Mouse (Mus musculus) lung, postnatal 4 days (tissue): ENCODE results near the gene Ube2j2.

ENCODE experiments used
- DNase-seq, 2 experiments: peaks; one replicate each; pipeline ENCODE4 v3.0.0; 2021

Gene Ube2j2

DNA sequence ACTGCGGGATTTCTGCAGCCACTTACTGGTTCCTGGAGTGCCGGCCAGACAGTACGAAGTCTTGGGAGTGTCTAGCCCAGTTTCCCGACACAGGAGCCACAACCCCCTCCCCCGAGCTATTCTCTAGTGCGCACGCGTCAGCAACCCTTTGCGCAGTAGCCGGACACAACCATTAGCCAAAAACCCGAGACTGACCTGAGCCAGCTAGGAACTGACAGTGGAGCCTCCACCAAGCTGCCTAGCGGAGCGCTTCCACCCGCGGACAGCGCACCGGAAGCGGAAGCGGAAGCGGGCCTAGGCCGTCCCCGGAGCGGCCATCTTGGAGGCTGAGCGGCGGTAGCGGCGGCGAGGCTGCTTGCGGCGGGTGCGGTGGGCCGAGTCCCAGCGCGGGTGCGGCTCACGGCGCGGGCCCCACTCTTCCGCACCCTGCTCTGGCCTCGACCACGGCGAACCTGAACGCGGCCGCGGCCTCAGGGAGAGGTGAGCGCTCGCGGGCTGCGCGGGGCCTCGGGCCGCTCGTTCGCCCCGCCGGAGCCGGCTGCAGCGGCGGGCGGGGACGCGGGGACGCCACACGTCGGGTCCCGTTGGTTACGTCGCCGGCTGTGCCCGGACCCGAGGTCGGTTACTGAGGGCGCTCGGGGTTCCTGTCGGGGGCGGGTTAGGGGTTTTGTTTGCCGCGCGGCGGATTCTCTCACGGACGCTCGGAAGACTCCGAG, at the start of gene Ube2j2:
TSS of gene Ube2j2 (plus strand) at position 298 of the 716 bp plus-strand sequence.
- DNase-seq: peak; percentile 98 to 99

DNA sequence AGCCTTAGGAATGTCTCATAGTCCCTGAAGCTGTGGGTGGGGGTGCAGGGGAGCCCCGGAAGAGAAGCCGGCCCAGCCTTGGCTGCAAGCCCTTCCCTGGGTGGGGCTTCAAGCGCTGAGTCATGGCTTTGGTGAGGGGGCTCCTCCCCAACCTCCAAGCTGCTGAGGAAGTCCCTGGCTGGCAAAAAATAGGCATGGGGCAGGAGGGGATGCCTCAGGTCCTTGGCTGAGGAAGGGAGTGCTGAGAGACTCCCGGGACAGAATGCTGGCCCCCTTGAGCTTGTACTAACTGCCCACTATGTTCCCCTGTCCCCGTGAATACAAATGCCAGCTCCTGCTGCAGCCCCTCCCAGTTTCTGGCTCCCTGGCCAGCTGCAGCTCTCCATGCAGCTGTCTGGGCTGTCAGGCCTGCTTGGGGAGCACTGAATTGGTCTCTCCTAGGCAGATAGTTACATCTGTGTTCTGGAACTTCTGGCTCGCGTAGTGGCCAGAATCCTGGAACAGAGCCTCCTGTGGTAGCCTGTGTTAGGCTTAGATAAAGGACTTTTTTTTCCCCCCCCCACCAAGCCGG, 49.2 kb upstream of the Ube2j2 start:
- DNase-seq: peak; percentile 83 to 91

DNA sequence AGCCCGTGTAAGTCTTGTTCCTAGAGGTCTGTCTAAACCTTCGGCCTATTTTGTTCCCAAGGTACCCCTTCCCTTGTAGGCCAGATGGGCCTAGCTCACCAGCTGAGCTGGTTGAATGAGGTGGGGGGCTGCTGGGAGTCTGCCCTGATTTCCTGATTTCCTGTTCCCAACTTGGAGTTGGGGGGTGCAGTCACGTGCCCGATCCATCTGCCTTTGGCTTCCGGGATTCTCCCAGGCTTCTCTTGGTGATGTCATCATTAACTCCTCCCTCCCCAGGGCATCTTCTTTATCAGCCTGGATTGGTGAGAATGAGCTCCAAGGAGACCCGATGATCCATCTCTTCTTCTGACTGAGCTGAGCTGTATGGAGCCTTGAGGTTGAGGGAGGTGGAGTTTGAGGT, 48.4 kb upstream of the Ube2j2 start:
- peak; percentile 62 to 67 for DNase-seq

DNA sequence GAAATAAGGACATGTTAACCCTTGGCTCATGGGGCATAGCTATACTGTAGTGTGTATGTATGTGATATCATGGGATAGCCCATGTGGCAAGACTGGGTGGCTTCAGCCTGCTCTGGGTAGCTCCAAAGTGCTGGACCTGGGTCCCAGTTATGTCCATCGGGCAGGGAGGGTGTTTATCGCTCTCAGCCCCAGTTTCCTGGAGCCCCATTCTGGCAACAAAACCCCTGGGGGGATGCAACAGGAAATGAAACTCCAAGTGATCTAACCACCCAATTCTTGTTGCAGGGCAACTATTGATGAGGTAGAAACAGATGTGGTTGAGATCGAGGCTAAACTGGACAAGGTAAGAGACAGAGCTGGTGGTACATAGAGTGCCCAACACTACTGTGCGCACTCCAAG, 47.8 kb upstream of the Ube2j2 start:
- peak in 1 of 2 experiments; percentile 4 for DNase-seq

DNA sequence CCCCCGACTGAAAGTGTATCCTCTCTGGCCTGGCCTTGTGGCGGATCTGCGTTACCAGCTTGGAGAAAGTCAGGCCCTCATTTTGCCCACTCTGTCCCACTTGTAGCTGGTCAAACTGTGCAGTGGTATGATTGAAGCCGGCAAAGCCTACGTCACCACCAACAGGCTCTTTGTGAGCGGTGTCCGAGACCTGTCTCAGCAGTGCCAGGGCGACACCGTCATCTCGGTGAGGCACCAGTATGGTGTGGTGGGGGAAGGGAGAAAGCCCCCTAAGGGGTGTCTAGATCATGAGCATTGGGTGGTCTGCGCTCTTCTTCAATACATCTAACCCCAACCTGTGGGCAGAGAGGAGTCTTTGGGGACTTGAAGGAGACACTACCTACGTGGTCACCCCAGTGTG, 47.2 kb upstream of the Ube2j2 start:
- DNase-seq: peak in 1 of 2 experiments; percentile 16

DNA sequence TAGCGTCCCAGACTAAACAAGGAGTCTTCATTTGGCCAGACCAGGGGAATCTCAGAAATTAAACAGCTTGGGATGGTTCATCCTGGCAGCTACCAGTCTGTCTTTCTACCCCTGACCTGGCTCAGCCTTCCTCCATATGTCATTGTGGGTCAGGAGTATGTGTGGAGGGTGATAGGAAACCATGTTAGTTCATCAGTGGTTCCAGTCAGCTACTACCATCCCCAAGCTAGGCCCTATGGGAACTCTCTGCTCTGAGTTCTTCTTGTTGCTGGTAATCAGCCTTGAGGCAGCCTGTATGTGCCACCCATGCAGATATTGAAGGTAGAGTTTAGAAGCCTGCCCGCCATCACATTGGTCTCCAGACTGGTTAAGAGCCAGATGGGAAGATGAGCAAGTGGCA, 45.3 kb upstream of the Ube2j2 start:
- no peak for DNase-seq

DNA sequence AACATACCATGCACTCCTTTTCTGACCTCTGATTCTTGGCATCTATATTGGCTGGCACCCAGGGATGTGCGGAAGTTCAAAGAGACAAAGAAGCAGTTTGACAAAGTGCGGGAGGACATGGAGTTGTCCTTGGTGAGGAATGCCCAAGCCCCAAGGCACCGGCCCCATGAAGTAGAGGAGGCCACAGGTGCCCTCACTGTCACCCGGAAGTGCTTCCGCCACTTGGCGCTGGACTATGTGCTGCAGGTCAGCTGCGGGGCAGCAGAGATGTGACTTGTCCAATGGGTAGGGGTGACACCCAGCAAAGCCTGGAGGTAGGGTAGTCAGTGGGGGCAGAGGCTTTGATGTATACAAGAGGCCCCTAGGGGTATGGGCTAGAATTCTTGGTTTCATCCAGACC, 44.3 kb upstream of the Ube2j2 start:
- DNase-seq: peak; percentile 3 to 15

DNA sequence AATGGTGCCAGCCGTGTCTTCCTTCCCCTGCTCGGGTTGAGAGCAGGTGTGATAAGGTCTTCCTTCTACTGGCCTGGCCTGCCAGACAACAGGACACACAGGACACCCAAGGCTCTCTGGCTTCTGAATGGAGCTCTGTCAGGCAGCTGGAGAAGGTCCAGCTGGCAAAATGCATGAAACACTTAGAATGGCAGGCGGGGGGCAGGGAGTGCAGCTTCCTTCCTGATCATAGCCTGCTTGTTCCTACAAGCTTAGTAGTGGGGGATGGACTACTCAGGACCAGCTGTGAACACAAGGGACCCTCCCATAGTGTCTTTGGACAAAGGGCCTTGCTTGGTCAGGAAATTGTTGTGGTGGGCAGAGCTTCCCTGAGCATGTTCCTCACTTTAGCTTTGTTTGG, 42.4 kb upstream of the Ube2j2 start:
- peak; percentile 67 to 84 for DNase-seq

DNA sequence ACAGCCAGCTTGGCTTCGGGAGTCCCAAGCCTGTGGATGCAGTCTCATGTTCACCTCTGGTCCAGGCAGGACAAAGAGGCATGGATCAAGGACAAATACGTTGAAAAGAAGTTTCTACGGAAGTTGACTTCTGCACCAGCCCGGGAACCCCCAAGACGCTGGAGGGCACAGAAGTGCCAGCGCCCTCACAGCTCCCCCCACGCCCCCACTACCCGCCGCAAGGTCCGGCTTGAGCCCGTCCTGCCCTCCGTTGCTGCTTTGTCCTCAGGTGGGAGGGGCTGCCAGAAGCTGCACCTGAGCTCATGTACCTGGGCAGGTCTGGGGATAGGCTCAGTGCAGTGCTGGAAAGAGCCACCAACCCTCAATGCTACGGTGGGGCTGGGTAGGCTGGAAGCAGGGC, 40.4 kb upstream of the Ube2j2 start:
- peak in 1 of 2 experiments; percentile 23 for DNase-seq

DNA sequence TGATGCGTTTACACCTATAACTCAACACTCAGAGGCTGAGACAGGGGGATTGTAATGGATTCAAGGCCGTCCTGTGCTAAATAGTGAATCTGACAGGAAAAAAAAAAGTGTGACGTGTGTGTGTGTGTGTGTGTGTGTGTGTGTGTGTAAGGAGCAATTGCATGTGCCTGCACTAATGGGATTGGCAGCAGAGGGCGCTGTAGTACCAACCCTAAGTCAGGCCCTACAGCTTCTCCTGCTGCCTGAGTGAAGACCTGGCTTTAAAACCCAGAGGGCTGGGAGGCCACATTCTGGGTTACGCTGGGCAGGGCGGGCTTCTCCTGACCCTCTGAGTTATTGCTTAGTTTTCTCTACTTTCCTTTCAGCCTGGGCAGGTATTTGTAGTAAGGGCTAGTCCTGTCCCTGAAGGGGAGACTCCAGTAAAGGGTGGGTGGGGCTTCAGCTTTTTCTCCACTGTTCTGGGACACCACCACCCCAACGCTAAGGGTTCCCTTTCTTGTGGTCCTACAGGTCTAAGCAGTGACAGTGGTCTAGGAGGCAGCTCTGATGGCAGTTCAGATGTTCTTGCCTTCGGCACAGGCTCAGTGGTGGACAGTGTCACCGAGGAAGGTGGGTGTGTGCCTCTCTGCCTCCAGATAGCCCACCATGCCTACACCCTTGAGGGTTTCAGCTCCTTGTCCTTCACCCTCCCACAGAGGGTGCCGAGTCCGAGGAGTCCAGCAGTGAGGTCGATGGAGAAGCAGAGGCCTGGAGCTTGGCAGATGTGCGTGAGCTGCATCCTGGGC, 39.1 kb upstream of the Ube2j2 start:
- peak; percentile 27 to 30 for DNase-seq

DNA sequence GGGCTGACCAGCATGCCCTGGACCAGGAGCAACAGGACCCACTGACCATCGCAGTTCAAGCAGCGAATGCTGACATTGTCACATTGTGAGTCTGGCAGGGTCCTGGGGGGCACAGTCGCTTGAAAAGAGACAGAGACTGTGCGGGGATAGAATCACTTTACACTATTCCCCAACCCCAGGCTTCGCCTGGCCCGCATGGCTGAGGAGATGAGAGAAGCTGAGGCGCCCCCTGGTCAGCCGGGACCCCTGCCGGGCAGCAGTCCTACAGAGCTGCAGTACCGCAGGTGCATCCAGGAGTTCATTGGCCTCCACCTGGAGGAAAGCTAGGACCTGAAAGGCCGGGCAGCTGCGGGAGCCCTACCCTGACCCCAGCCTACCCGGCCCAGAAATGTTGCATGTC, 38.0 kb upstream of the Ube2j2 start:
- peak; percentile 3 to 17 for DNase-seq

DNA sequence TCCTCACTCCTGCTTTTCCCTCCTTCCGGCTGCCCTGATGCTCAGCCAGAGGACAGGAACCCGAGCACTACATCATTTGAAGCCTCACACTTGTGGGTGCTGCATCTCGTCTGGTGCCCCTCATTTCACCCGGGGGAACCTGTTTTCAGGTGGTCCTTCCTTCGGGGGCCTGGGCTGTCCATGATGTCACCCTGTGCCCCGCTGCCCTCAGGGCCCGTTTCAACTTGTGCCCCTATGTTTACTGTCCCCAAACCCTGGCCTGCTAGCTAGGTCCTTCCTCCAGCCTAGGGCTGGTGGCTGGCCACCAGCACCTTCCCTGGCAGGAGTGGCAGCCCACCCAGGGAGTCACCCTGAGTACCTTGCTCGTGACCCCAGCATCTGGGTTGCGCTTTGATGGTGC, 37.5 kb upstream of the Ube2j2 start:
- DNase-seq: peak; percentile 3 to 19

DNA sequence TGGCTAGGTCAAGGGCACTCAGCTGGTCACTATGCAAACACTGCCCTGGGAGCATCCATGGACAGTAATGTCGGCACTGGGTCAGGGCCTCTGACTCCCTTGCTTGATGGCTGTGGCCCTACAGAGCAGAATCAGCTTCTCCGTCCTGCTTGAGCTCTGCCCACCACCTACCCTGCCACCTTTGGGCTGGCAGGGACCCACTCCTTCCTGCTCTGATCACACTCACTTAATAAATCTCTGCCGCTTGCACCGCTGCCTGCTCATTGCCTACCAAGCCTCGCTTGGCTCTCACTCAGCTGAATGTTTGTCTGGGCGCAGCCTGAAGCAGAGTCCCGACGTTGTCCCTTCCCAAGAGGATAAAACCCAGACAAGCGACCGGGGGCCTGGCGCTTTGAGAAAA, 36.6 kb upstream of the Ube2j2 start:
- DNase-seq: peak; percentile 3 to 16

DNA sequence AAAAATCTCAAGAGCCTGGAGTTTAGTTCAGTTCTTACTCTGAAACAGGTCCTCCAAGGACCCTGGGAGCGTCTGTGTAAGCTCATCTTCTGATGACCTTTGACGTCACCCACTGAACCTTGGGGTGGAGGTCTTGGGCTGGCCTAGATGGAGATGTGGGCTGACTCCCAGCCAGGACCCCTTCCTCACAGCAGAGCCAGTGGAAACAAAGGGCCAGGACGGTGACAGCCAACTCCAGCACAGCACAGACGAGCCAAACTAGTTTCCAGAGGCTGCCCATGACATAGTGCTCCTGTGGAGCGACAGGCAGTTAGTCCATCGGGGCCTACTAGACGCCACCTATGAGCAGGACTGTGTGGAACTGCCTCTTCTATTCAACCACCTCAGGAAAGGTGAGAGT, 35.4 kb upstream of the Ube2j2 start:
- peak; percentile 3 to 21 for DNase-seq

DNA sequence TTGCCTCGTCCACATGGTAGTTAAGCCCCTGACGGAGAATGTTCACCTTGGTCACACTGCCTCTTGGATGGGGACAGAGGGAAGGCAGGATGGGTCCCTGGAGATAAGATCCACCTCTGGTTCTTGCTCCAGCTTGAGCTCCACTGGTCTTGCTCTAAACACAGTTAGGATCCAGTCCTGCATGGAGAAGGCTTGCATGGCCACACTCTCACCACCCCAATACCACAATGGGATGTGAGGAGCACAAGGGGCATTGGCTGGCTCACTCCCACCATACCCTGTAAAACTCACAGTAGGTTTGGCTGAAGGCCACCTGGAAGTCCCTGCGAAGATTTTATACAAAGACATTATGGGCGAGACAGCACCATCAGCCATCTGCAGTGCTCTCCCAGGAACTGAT, 34.9 kb upstream of the Ube2j2 start:
- DNase-seq: peak; percentile 4 to 14

DNA sequence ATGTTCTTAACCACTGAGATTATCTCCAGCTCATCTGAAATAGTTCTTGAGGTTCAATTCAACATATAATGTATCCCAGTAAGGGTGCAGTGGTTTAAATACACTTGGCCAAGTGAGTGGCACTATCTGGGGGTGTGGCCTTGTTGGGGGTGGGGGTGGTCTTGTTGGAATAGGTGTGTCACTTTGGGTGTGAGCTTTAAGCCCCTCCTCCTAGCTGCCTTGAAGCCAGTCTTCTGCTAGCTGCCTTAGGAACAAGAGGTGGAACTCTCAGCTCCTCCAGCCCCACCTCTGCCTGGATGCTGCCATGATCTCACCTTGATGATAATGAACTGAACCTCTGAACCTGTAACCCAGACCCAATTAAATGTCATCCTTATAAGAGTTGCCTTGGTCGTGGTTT, 11.6 kb upstream of the Ube2j2 start:
- no peak for DNase-seq

DNA sequence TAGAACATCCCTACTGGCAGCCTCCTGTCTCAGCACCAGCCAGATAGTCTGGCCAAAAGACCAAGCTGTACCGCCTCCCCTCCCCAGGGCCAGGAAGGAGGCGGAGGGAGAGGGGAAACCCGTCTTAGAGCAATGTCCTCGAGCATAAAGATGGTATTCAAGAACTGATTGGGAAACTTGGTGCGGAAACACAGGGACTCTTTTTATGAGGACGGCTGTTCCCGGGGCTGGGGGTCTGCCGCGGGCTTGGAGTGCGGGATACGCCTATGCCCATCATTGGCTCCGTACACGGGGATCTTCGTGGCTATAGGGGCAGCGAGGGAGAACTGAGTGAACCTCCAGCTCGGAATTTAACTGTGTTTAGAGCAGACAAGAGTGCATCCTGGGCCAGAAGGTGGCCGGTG, 580 bp upstream of the Ube2j2 start:
- peak; percentile 49 to 68 for DNase-seq

DNA sequence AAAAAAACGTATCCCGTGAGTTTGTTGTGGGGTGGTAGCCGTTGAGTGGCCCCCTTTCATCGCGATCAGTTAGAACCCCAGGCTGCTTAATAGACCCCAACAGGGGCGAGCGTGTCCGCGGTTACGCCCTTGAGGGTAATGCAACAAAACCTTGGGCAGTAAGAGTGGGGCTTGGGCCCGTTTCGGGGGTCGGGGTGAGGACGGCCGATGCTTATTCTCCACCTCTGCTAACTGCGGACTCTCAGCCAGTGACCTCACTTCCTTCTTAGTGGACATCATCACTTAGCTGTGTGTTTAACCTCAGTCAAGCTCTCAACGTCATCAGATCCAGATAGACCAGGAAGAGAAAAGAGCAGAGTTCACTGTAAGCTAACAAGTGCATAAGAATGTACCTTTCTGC, 640 bp downstream of the Ube2j2 start:
- DNase-seq: peak in 1 of 2 experiments; percentile 23

DNA sequence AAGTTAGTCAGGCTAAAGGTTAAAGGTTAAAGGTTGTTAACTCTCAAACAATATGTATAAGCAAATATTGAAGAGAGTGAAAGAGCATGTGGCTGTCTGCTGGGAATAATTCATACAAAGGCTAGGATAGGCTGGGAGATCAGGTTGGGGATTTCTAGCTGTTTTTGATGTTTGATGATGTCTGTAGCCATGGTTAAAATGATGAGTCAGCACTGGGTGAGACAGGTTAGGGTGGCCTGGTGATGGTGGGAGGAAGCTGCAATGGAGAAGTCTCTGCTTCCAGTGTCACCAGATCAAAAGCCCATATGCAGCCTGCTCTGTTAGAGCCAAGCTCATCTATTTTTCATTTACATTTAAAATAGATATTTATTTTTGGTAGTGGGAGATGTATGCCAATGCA, 3.5 kb downstream of the Ube2j2 start:
- DNase-seq: no peak

DNA sequence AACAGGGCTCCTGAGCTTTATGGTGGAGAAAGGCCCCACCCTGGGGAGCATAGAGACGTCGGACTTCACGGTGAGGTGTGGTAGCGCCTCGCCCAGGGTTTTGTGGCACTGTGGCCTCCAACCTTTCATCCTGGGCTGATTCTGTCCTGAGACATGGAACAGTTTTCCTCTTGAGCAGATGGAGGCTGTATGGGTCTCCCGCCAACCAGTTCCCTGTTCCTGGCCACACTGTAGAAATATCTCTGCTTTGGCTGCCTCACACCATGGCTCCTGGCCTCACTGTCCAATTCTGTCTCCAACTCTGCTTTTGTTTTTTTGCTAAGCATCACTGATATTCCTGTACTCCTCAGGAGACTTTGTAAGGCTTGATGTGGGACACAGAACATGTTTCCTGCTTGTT, 11.9 kb downstream of the Ube2j2 start:
- no peak for DNase-seq

DNA sequence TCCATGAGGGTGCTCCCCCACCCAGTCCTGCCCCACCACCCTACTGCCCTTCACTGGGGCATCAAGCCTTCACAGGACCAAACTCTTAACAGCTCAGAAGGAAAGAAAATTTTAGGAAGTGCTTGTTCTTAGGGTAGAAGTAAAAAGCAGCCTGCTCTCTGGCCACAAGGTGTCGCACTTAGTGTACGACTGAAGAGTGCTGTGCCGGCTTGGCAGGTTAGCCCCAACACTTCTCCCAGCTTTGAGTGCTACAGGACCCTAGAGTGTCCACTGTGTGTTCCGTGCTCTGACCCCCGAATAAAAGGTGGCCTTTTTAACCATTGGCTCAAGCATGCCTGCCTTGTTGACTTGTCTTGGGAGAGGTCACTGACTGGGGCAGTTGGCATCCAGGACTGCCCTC, 15.6 kb downstream of the Ube2j2 start:
- DNase-seq: peak; percentile 75 to 84

DNA sequence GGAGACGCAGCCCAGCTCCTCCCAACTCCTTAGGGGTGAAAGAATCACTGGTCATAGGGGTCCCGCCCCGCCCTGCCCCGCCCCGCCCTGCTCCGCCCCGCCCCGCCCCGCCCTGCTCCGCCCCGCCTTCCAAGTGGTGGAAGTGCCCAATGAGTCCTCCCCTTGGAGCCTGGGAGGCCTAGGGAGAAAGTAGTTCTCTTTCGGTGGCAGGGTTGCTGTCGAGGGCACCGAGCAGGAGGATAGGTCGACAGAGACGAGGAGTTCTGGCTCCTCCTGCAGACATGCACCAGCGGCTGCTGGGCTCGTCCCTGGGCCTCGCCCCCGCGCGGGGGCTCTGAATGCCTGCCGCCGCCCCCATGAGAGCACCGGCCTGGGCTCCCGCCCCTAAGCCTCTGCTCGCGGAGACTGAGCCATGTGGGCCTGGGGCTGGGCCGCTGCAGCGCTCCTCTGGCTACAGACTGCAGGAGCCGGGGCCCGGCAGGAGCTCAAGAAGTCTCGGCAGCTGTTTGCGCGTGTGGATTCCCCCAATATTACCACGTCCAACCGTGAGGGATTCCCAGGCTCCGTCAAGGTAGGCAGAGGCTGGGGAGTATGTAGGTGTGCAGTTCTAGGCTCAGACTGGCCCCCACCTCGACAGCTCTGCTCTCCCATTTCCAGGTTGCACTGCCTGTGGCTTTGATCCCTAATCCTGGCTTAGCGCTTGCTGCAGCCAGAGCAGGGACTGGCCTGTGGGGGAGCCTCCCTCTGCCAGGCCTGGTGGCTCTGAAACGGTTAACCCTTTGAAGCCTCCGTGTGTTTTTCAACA, 18.7 kb downstream of the Ube2j2 start, which contains the start of gene C1qtnf12:
TSS of gene C1qtnf12 (plus strand) at position 152 of the 805 bp plus-strand sequence.
- peak; percentile 58 to 60 for DNase-seq

DNA sequence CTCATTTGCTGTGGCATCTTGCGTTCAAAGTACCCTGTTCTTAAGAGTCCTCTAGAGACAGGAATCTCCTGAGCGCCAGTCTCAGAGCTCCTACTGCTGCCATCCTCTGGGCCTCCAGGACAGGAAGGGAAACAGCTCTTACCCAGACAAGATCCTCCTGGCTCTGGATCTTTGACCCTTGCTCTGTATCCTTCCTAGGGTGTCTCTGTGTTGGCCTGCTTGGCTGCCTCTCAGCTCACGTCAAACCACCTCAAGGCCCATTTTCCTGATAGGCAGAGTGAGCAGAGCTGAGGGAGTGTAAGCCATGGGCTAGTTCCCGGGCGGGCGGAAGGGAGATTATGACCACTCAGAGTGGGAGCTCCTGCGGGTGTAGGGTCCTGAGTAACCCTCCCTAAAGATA, 19.5 kb downstream of the Ube2j2 start:
- DNase-seq: no peak
